ENCODE assay signal across 19 mouse cellular contexts in genomic region chr4:154754445-154754844, GRCm38 (mm10).
DNase-seq lines count a peak whose midpoint lies in the region; ATAC-seq and TF ChIP-seq lines count a peak whose summit lies in the region.
"Had no signal": no experiment of that assay in that cellular context is flagged by ENCODE, and none has a peak within 500 bp of the region (broad histone marks: within the 10 kb centered on the region; RNA-seq: fewer than 3 reads in every experiment).

No protein-coding gene starts in this region.

- peak; percentile 15 for DNase-seq in embryonic facial prominence, embryonic 11.5 days (ENCODE audit: low spot score)
- DNase-seq in embryonic facial prominence, embryonic 10.5 days (ENCODE audit: low spot score), result no peak
- DNase-seq in kidney, postnatal 0 days (ENCODE audit: low spot score), result no peak
- DNase-seq in kidney, adult 8-10 months, result no peak
- DNase-seq in midbrain, postnatal 0 days (ENCODE audit: low spot score), result peak; percentile 19
- no peak for DNase-seq in midbrain, embryonic 11.5 days (ENCODE audit: low spot score, missing footprints)
- peak; percentile 45 for DNase-seq in stomach, postnatal 0 days (ENCODE audit: low spot score)
- no peak for DNase-seq in adrenal gland, postnatal 25 days
- DNase-seq: cerebellum, adult 2 months; layer of hippocampus, adult 9-11 months; lung, adult 18-20 months; retina, postnatal 1 day; thymus, adult 18-20 months had no signal

- no peak overlapping the region for H3K9ac ChIP-seq in embryonic facial prominence, embryonic 11.5 days (replicated peaks; ENCODE audit: low read length)
- no peak overlapping the region for H3K9ac ChIP-seq in kidney, postnatal 0 days (ENCODE audit: low read depth, low read length)
- no peak overlapping the region for H3K9ac ChIP-seq in midbrain, postnatal 0 days (replicated peaks; ENCODE audit: low read length, poor library complexity, severe bottlenecking)
- no peak overlapping the region for H3K9ac ChIP-seq in midbrain, embryonic 11.5 days (ENCODE audit: low read length)
- H3K9ac ChIP-seq in stomach, postnatal 0 days (ENCODE audit: low read length), result no peak overlapping the region
- H3K9ac ChIP-seq: embryonic facial prominence, embryonic 12.5 days had no signal

- H3K4me1 ChIP-seq in embryonic facial prominence, embryonic 11.5 days (ENCODE audit: control insufficient read depth, insufficient read depth, low read length), result no peaks in the 10 kb centered on the region; the same call in 1 of the 2 replicates
- peaks cover 36% of the 10 kb centered on the region for H3K4me1 ChIP-seq in embryonic facial prominence, embryonic 10.5 days
- no peaks in the 10 kb centered on the region for H3K4me1 ChIP-seq in kidney, postnatal 0 days (replicated peaks; ENCODE audit: insufficient read depth, low read length)
- no peaks in the 10 kb centered on the region for H3K4me1 ChIP-seq in midbrain, postnatal 0 days (ENCODE audit: insufficient read depth, low read length)
- no peaks in the 10 kb centered on the region for H3K4me1 ChIP-seq in midbrain, embryonic 11.5 days (ENCODE audit: control insufficient read depth, insufficient read depth, low read length)
- H3K4me1 ChIP-seq in stomach, postnatal 0 days (replicated peaks; ENCODE audit: control insufficient read depth, insufficient read depth), result no peaks in the 10 kb centered on the region

- peak; percentile 63 for TF ChIP-seq CTCF in kidney, postnatal 0 days (IDR thresholded peaks at IDR 0.05; ENCODE audit: low read depth)
- TF ChIP-seq CTCF in midbrain, postnatal 0 days (IDR thresholded peaks at IDR 0.05), result peak; percentile 63
- TF ChIP-seq CTCF in stomach, postnatal 0 days (IDR thresholded peaks at IDR 0.05; ENCODE audit: low read depth), result peak; percentile 61

- H3K27me3 ChIP-seq in embryonic facial prominence, embryonic 11.5 days (ENCODE audit: control insufficient read depth, insufficient read depth, low read length), result no peaks in the 10 kb centered on the region
- H3K27me3 ChIP-seq in embryonic facial prominence, embryonic 10.5 days (replicated peaks; ENCODE audit: low read depth, poor library complexity, severe bottlenecking), result peaks cover 16% of the 10 kb centered on the region
- H3K27me3 ChIP-seq in kidney, postnatal 0 days (ENCODE audit: insufficient read depth, low read length), result peaks cover 4% of the 10 kb centered on the region; the same call in 1 of the 2 replicates
- H3K27me3 ChIP-seq in midbrain, postnatal 0 days (ENCODE audit: insufficient read depth, low read length), result no peaks in the 10 kb centered on the region
- H3K27me3 ChIP-seq in midbrain, embryonic 11.5 days (ENCODE audit: control insufficient read depth, insufficient read depth, low read length), result no peaks in the 10 kb centered on the region
- no peaks in the 10 kb centered on the region for H3K27me3 ChIP-seq in stomach, postnatal 0 days (ENCODE audit: control insufficient read depth, insufficient read depth, low read length)
- H3K27me3 ChIP-seq: embryonic facial prominence, embryonic 12.5 days had no signal

- H3K4me2 ChIP-seq in embryonic facial prominence, embryonic 11.5 days (ENCODE audit: low read depth, low read length), result no peak overlapping the region
- H3K4me2 ChIP-seq in kidney, postnatal 0 days (ENCODE audit: low read length), result no peak overlapping the region
- H3K4me2 ChIP-seq in midbrain, postnatal 0 days (ENCODE audit: low read depth, low read length, poor library complexity, severe bottlenecking), result no peak overlapping the region
- no peak overlapping the region for H3K4me2 ChIP-seq in midbrain, embryonic 11.5 days
- H3K4me2 ChIP-seq in stomach, postnatal 0 days (replicated peaks; ENCODE audit: low read depth), result no peak overlapping the region
- H3K4me2 ChIP-seq: embryonic facial prominence, embryonic 12.5 days; limb, embryonic 13.5 days had no signal

- 69% methylated on average over 8 of the region's 8 CpGs for WGBS in embryonic facial prominence, embryonic 11.5 days
- WGBS in embryonic facial prominence, embryonic 10.5 days, result 76% methylated on average over 8 of the region's 8 CpGs
- 61% methylated on average over 8 of the region's 8 CpGs for WGBS in kidney, postnatal 0 days
- 69% methylated on average over 8 of the region's 8 CpGs for WGBS in midbrain, postnatal 0 days
- 75% methylated on average over 8 of the region's 8 CpGs for WGBS in midbrain, embryonic 11.5 days
- 52% methylated on average over 8 of the region's 8 CpGs for WGBS in stomach, postnatal 0 days

- H3K36me3 ChIP-seq in embryonic facial prominence, embryonic 11.5 days (replicated peaks; ENCODE audit: control insufficient read depth, insufficient read depth, low read depth, low read length), result no peaks in the 10 kb centered on the region
- H3K36me3 ChIP-seq in embryonic facial prominence, embryonic 10.5 days (replicated peaks), result no peaks in the 10 kb centered on the region
- no peaks in the 10 kb centered on the region for H3K36me3 ChIP-seq in kidney, postnatal 0 days (ENCODE audit: insufficient read depth, low read length)
- no peaks in the 10 kb centered on the region for H3K36me3 ChIP-seq in midbrain, postnatal 0 days (ENCODE audit: insufficient read depth, low read length)
- H3K36me3 ChIP-seq in midbrain, embryonic 11.5 days (ENCODE audit: control insufficient read depth, insufficient read depth, low read length), result no peaks in the 10 kb centered on the region
- H3K36me3 ChIP-seq in stomach, postnatal 0 days (ENCODE audit: control insufficient read depth, insufficient read depth, low read length), result no peaks in the 10 kb centered on the region
- H3K36me3 ChIP-seq: embryonic facial prominence, embryonic 12.5 days; forebrain, embryonic 10.5 days; G1E; limb, embryonic 13.5 days had no signal

- H3K27ac ChIP-seq in embryonic facial prominence, embryonic 11.5 days (replicated peaks; ENCODE audit: low read depth, low read length), result no peak overlapping the region
- H3K27ac ChIP-seq in embryonic facial prominence, embryonic 10.5 days (replicated peaks), result no peak overlapping the region
- no peak overlapping the region for H3K27ac ChIP-seq in kidney, postnatal 0 days
- no peak overlapping the region for H3K27ac ChIP-seq in midbrain, postnatal 0 days (ENCODE audit: low read depth, low read length)
- H3K27ac ChIP-seq in midbrain, embryonic 11.5 days (ENCODE audit: low read depth, low read length), result no peak overlapping the region
- H3K27ac ChIP-seq in stomach, postnatal 0 days (replicated peaks), result no peak overlapping the region
- H3K27ac ChIP-seq: embryonic facial prominence, embryonic 12.5 days; forebrain, embryonic 10.5 days; limb, embryonic 13.5 days had no signal

- ATAC-seq in embryonic facial prominence, embryonic 11.5 days (replicated peaks; ENCODE audit: insufficient number of reproducible peaks, low FRiP score, low TSS enrichment, low read depth), result no peak
- ATAC-seq in kidney, postnatal 0 days (replicated peaks; ENCODE audit: low FRiP score, low read depth), result no peak
- no peak for ATAC-seq in midbrain, postnatal 0 days (ENCODE audit: low FRiP score)
- ATAC-seq in midbrain, embryonic 11.5 days (ENCODE audit: low FRiP score), result no peak
- ATAC-seq in stomach, postnatal 0 days (ENCODE audit: low FRiP score, low TSS enrichment), result no peak
- ATAC-seq: activated CD4-positive, CD25-positive, alpha-beta regulatory T cell, adult 4 months; intestine, embryonic 16.5 days had no signal

- H3K4me3 ChIP-seq in embryonic facial prominence, embryonic 11.5 days (ENCODE audit: low read depth, low read length), result no peak overlapping the region
- no peak overlapping the region for H3K4me3 ChIP-seq in embryonic facial prominence, embryonic 10.5 days
- H3K4me3 ChIP-seq in kidney, postnatal 0 days (replicated peaks; ENCODE audit: low read depth, low read length), result no peak overlapping the region
- no peak overlapping the region for H3K4me3 ChIP-seq in midbrain, postnatal 0 days (ENCODE audit: low read depth, low read length)
- no peak overlapping the region for H3K4me3 ChIP-seq in midbrain, embryonic 11.5 days (ENCODE audit: low read depth, low read length)
- no peak overlapping the region for H3K4me3 ChIP-seq in stomach, postnatal 0 days (ENCODE audit: low read depth, low read length)
- H3K4me3 ChIP-seq: embryonic facial prominence, embryonic 12.5 days; forebrain, embryonic 10.5 days; limb, embryonic 13.5 days had no signal

- no peaks in the 10 kb centered on the region for H3K9me3 ChIP-seq in embryonic facial prominence, embryonic 11.5 days (replicated peaks; ENCODE audit: control insufficient read depth, low read length)
- no peaks in the 10 kb centered on the region for H3K9me3 ChIP-seq in embryonic facial prominence, embryonic 10.5 days
- H3K9me3 ChIP-seq in kidney, postnatal 0 days (replicated peaks; ENCODE audit: low read length), result no peaks in the 10 kb centered on the region
- H3K9me3 ChIP-seq in midbrain, postnatal 0 days (ENCODE audit: low read length), result no peaks in the 10 kb centered on the region
- H3K9me3 ChIP-seq in midbrain, embryonic 11.5 days (ENCODE audit: control insufficient read depth, low read length), result no peaks in the 10 kb centered on the region
- H3K9me3 ChIP-seq in stomach, postnatal 0 days (ENCODE audit: control insufficient read depth, low read length), result no peaks in the 10 kb centered on the region
- H3K9me3 ChIP-seq: embryonic facial prominence, embryonic 12.5 days; forebrain, embryonic 10.5 days; limb, embryonic 13.5 days had no signal

- TF ChIP-seq EP300 in stomach, postnatal 0 days (optimal IDR thresholded peaks at IDR 0.05), result no peak

Comparison
In these comparisons a context has a peak if more than half of its experiments do, and no peak if none do; other contexts are left out.
1. DNase-seq: peak in embryonic facial prominence, embryonic 11.5 days (single experiment), midbrain, postnatal 0 days (single experiment) and stomach, postnatal 0 days (single experiment); none in embryonic facial prominence, embryonic 10.5 days (single experiment), kidney, postnatal 0 days (single experiment), kidney, adult 8-10 months (0 of 2), midbrain, embryonic 11.5 days (single experiment) and adrenal gland, postnatal 25 days (single experiment).
2. Peak in every context shown above with its lines, with median percentiles within 50 percentile points of each other: CTCF ChIP-seq.